Mouse (Mus musculus) CH12.LX (cell line): Measurements from ENCODE around the gene Mmrn1. TPM values are rescaled to one million over a fixed set of nuclear protein-coding genes. Genes with fewer than 3 reads are reported as not detected.

Source experiments
- DNase-seq: peaks from one replicate; pipeline ENCODE4 v3.0.0-alpha.2; 2013; ENCODE audit errors: extremely low read depth
- H3K27ac ChIP-seq: 2 replicates; pipeline ENCODE4 v1.5.1; 2012; ENCODE audit warnings: low read depth, mild to moderate bottlenecking, control low read depth, moderate library complexity; ENCODE audit not compliant: insufficient read depth
- H3K27me3 ChIP-seq: replicated peaks from 2 replicates; pipeline ENCODE3; 2012; ENCODE audit warnings: inconsistent platforms
- H3K36me3 ChIP-seq, 2 experiments: replicated peaks in 1 of 2; 2 replicates each; pipeline versions ENCODE3 to v1.6.1; 2012; ENCODE audit warnings: inconsistent platforms in 1 of 2, low read length in 1 of 2, mild to moderate bottlenecking in 1 of 2, mixed read lengths in 1 of 2, moderate library complexity in 1 of 2; ENCODE audit not compliant: control insufficient read depth in 1 of 2, insufficient read depth in 1 of 2
- H3K4me1 ChIP-seq, 2 experiments: 2 replicates each; pipeline ENCODE4 v1.6.1; 2012; ENCODE audit warnings: inconsistent platforms in 1 of 2, moderate library complexity in 1 of 2; ENCODE audit not compliant: insufficient read depth in 2 of 2, control insufficient read depth in 1 of 2
- H3K4me2 ChIP-seq: 2 replicates; pipeline ENCODE4 v1.6.1; 2012; ENCODE audit warnings: low read depth, mild to moderate bottlenecking, control low read depth; ENCODE audit not compliant: poor library complexity, insufficient read depth, severe bottlenecking
- H3K4me3 ChIP-seq, 3 experiments: fragments of 150-350 bp in 1 of 3; sonication (generic) in 1 of 3; replicated peaks in 1 of 3; 2 replicates each; pipeline versions ENCODE3 to v1.5.1; 2011 to 2012; ENCODE audit warnings: low read depth in 2 of 3, low read length in 2 of 3, mild to moderate bottlenecking in 2 of 3, moderate library complexity in 2 of 3, control low read depth in 1 of 3, improper control_type of control experiment in 1 of 3, inconsistent platforms in 1 of 3, mixed read lengths in 1 of 3; ENCODE audit not compliant: poor library complexity in 1 of 3
- H3K79me2 ChIP-seq: replicated peaks from 2 replicates; pipeline ENCODE4 v1.6.1; 2012; ENCODE audit warnings: mild to moderate bottlenecking, moderate library complexity; ENCODE audit not compliant: control insufficient read depth, poor library complexity, insufficient read depth, severe bottlenecking; ENCODE audit errors: extremely low read depth
- H3K9ac ChIP-seq: 2 replicates; pipeline ENCODE4 v1.6.1; 2012; ENCODE audit warnings: low read depth, mild to moderate bottlenecking, control low read depth, moderate library complexity; ENCODE audit not compliant: insufficient read depth
- H3K9me3 ChIP-seq: replicated peaks from 2 replicates; pipeline ENCODE3; 2012; ENCODE audit warnings: low read length, inconsistent platforms, mixed read lengths
- CTCF ChIP-seq, 2 experiments: IDR thresholded peaks in 1 of 2; conservative IDR thresholded peaks in 1 of 2; 2 replicates each; pipeline ENCODE4 v1.5.1; 2011 to 2012; ENCODE audit warnings: low read depth in 2 of 2, low read length in 2 of 2, improper control_type of control experiment in 1 of 2, inconsistent platforms in 1 of 2, mild to moderate bottlenecking in 1 of 2, moderate library complexity in 1 of 2
- E2F4 ChIP-seq: IDR thresholded peaks from 2 replicates; pipeline ENCODE4 v1.6.1; 2011; ENCODE audit warnings: low read depth, low read length, improper control_type of control experiment; ENCODE audit not compliant: insufficient replicate concordance
- ETS1 ChIP-seq: conservative IDR thresholded peaks from 2 replicates; pipeline ENCODE4 v1.6.1; 2012; ENCODE audit warnings: low read depth, mild to moderate bottlenecking, inconsistent platforms, low read length, improper control_type of control experiment, moderate library complexity
- HCFC1 ChIP-seq: IDR thresholded peaks from 2 replicates; pipeline ENCODE4 v1.6.1; 2012; ENCODE audit warnings: low read depth, mild to moderate bottlenecking, inconsistent platforms, low read length, improper control_type of control experiment
- MAFK ChIP-seq: IDR thresholded peaks from 2 replicates; pipeline ENCODE4 v1.6.1; 2011; ENCODE audit warnings: low read length, improper control_type of control experiment; ENCODE audit not compliant: insufficient replicate concordance
- MEF2A ChIP-seq: IDR thresholded peaks from 2 replicates; pipeline ENCODE4 v1.6.1; 2014; ENCODE audit warnings: low read depth, mild to moderate bottlenecking, inconsistent platforms, low read length, improper control_type of control experiment, borderline replicate concordance
- MXI1 ChIP-seq: IDR thresholded peaks from 2 replicates; pipeline ENCODE4 v1.6.1; 2011; ENCODE audit warnings: mild to moderate bottlenecking, low read depth, low read length, improper control_type of control experiment
- NELFE ChIP-seq: IDR thresholded peaks from 2 replicates; pipeline ENCODE4 v1.6.1; 2011; ENCODE audit warnings: low read depth, low read length, improper control_type of control experiment
- NRF1 ChIP-seq: IDR thresholded peaks from 2 replicates; pipeline ENCODE4 v1.6.1; 2014; ENCODE audit warnings: low read depth, mild to moderate bottlenecking, inconsistent platforms, low read length, improper control_type of control experiment, moderate library complexity
- PAX5 ChIP-seq: IDR thresholded peaks from 2 replicates; pipeline ENCODE4 v1.6.1; 2012; ENCODE audit warnings: low read length, inconsistent platforms, mixed read lengths
- POLR2A ChIP-seq: IDR thresholded peaks from 2 replicates; pipeline ENCODE4 v1.6.1; 2011; ENCODE audit warnings: low read depth, mild to moderate bottlenecking, improper control_type of control experiment, low read length
- POLR2AphosphoS2 ChIP-seq: IDR thresholded peaks from 2 replicates; pipeline ENCODE4 v1.6.1; 2011; ENCODE audit warnings: low read depth, low read length, improper control_type of control experiment
- RAD21 ChIP-seq: IDR thresholded peaks from 2 replicates; pipeline ENCODE4 v1.6.1; 2011; ENCODE audit warnings: low read depth, mild to moderate bottlenecking, low read length, improper control_type of control experiment, moderate library complexity
- SIN3A ChIP-seq: IDR thresholded peaks from 2 replicates; pipeline ENCODE4 v1.6.1; 2012; ENCODE audit warnings: low read length, improper control_type of control experiment, inconsistent platforms
- TCF12 ChIP-seq: IDR thresholded peaks from 2 replicates; pipeline ENCODE4 v1.6.1; 2014; ENCODE audit warnings: low read depth, mild to moderate bottlenecking, inconsistent platforms, low read length, improper control_type of control experiment
- UBTF ChIP-seq: IDR thresholded peaks from 2 replicates; pipeline ENCODE4 v1.6.1; 2012; ENCODE audit warnings: low read depth, mild to moderate bottlenecking, inconsistent platforms, low read length, improper control_type of control experiment, moderate library complexity
- USF1 ChIP-seq: IDR thresholded peaks from 2 replicates; pipeline ENCODE4 v1.6.1; 2014; ENCODE audit warnings: low read depth, mild to moderate bottlenecking, inconsistent platforms, low read length, improper control_type of control experiment
- ZC3H11A ChIP-seq: IDR thresholded peaks from 2 replicates; pipeline ENCODE4 v1.6.1; 2012; ENCODE audit warnings: low read depth, mild to moderate bottlenecking, inconsistent platforms, low read length, improper control_type of control experiment
- ZKSCAN1 ChIP-seq: IDR thresholded peaks from 2 replicates; pipeline ENCODE4 v1.6.1; 2012; ENCODE audit warnings: low read depth, inconsistent platforms, low read length, improper control_type of control experiment, borderline replicate concordance
- ZNF384 ChIP-seq: IDR thresholded peaks from 2 replicates; pipeline ENCODE4 v1.6.1; 2012; ENCODE audit warnings: low read depth, low read length, improper control_type of control experiment, inconsistent platforms
- dilution Hi-C: fragments of 300-500 bp; cut with MboI; formaldehyde crosslinking; loops from 2 replicates; pipeline ENCODE4 v1.14.3; 2020; ENCODE audit warnings: low sequenced_read_pairs; ENCODE audit not compliant: extremely low pct_unique_long_range_greater_than_20kb, extremely low pct_ligation_motif_present
- in situ Hi-C: fragments of 300-500 bp; cut with MboI; formaldehyde crosslinking; loops from 3 replicates; pipeline ENCODE4 v1.14.3; 2019; ENCODE audit warnings: low sequenced_read_pairs, low pct_ligation_motif_present, low pct_unique_long_range_greater_than_20kb, mixed read lengths
- polyA plus RNA-seq: library from polyadenylated mRNA; unstranded; fragments of >175 nt; gene quantifications from 2 replicates; pipeline ENCODE4 v1.2.1, GENCODE M21; 2012; ENCODE audit warnings: low read depth; ENCODE audit not compliant: insufficient read length
- total RNA-seq, 2 experiments: library from RNA; depleted of rRNA; stranded (reverse); fragments of 300-350 nt in 1 of 2; fragments of >200 nt in 1 of 2; gene quantifications; 2 replicates each; pipeline ENCODE4 v1.2.3; 2012 to 2014

Mmrn1 gene
- total and polyA plus RNA-seq, 3 experiments: not detected

DNA sequence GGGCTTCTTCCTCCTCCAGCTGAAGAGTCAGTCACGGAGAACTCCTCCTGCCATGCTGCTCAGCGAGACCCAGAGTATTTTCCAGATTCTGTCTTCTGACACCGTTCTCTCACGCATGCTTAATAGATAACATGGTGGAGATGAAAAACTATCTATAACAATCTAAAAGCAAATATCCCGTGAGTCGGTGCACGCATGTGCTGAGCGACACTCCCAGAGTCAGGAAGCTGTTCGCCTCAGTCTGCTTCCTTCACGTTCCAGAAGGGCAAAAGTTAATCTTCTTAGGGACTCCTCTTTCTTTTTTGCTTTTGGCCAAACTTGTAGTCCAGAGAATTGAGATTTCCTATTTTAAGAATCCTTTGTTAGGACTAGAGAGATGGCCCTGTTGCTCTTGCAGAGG is 69.7 kb downstream of the Mmrn1 start:
- dilution Hi-C loops: no loop called here
- H3K27me3 ChIP-seq: no peaks in the 10 kb centered on the region
- no peak overlapping the region for H3K27ac ChIP-seq
- H3K4me2 ChIP-seq: no peak overlapping the region
- DNase-seq: no peak
- H3K4me3 ChIP-seq: no peak overlapping the region
- no peaks in the 10 kb centered on the region for H3K4me1 ChIP-seq
- peaks cover 51% of the 10 kb centered on the region for H3K9me3 ChIP-seq
- H3K79me2 ChIP-seq: no peaks in the 10 kb centered on the region
- TF ChIP-seq TCF12 (no peak), ZNF384 (no peak)
- no peak overlapping the region for H3K9ac ChIP-seq
- in situ Hi-C loops: no loop called here
- H3K36me3 ChIP-seq: no peaks in the 10 kb centered on the region

DNA sequence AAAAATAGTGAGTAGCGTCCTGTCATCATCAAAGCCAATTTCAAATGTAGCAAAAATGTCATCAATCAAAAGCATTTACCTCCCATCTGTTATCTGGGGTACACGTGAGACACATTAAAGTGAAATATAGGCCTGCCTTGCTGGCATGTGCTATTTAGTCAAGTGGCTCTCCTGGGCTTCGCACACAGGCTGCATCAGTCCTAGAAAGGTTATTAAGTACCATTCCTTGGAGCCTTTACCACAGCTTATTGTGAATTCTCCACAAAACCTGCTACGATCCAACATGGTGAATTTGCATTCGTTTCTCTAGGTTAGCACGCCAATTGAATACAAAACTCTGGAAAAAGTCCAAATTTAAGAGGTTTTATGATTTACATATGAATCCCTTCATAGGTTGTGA is 70.8 kb downstream of the Mmrn1 start:
- Histone ChIP-seq H3K4me2 (no peak overlapping the region), H3K9me3 (peaks cover 47% of the 10 kb centered on the region), H3K27me3 (no peaks in the 10 kb centered on the region), H3K9ac (no peak overlapping the region), H3K4me1 (no peaks in the 10 kb centered on the region), H3K79me2 (no peaks in the 10 kb centered on the region), H3K36me3 (no peaks in the 10 kb centered on the region), H3K4me3 (no peak overlapping the region), H3K27ac (no peak overlapping the region)
- dilution Hi-C loops (no loop called here), in situ Hi-C loops (no loop called here)
- TF ChIP-seq HCFC1: no peak
- no peak for TF ChIP-seq NRF1
- no peak for TF ChIP-seq TCF12
- TF ChIP-seq UBTF: no peak
- TF ChIP-seq MEF2A: no peak
- no peak for TF ChIP-seq USF1
- TF ChIP-seq POLR2AphosphoS2: no peak
- TF ChIP-seq NELFE: no peak
- no peak for TF ChIP-seq ZKSCAN1
- TF ChIP-seq E2F4: no peak
- TF ChIP-seq PAX5: no peak
- TF ChIP-seq POLR2A: no peak
- TF ChIP-seq SIN3A: no peak
- no peak for TF ChIP-seq ZNF384
- no peak for TF ChIP-seq CTCF (conservative IDR thresholded peaks at IDR 0.05 in 1 of 2, IDR thresholded peaks at IDR 0.05 in 1 of 2; ENCODE audit: low read depth in 2 of 2, low read length in 2 of 2)
- no peak for TF ChIP-seq ZC3H11A
- no peak for TF ChIP-seq MXI1
- TF ChIP-seq RAD21: no peak
- TF ChIP-seq ETS1: no peak
- TF ChIP-seq MAFK: no peak
- DNase-seq: no peak
